ENCODE assay signal across 8 mouse cellular contexts in genomic region chr15:89177121-89177520, GRCm38 (mm10). TPM values are rescaled to one million over a fixed set of nuclear protein-coding genes. Genes with fewer than 3 reads are reported as not detected.
DNase-seq lines count a peak whose midpoint lies in the region; ATAC-seq and TF ChIP-seq lines count a peak whose summit lies in the region.

No protein-coding gene starts in this region.

- TF ChIP-seq POLR2A in testis, adult 2 months (IDR thresholded peaks at IDR 0.05; ENCODE audit: control insufficient read depth, low read depth, low read length) = no peak
- TF ChIP-seq POLR2A in heart, adult 2 months (IDR thresholded peaks at IDR 0.05; ENCODE audit: insufficient read depth, low read depth, low read length) = 0 out of 2 replicates have a peak, but pooled peaks have one; percentile 35

- H3K4me3 ChIP-seq in testis, adult 2 months (ENCODE audit: control insufficient read depth, low read depth, low read length) = peak overlapping the region; percentile 67
- no peak overlapping the region for H3K4me3 ChIP-seq in heart, adult 2 months
- no peak overlapping the region for H3K4me3 ChIP-seq in liver, embryonic 16.5 days (ENCODE audit: low read depth, low read length)
- H3K4me3 ChIP-seq in neural tube, embryonic 14.5 days (ENCODE audit: low read depth, low read length) = no peak overlapping the region

- peak overlapping the region; percentile 31; the same call in 1 of the 2 replicates for H3K9ac ChIP-seq in heart, adult 2 months (ENCODE audit: low read depth, low read length)
- H3K9ac ChIP-seq in liver, embryonic 16.5 days (ENCODE audit: low read depth, low read length) = peak overlapping the region; percentile 41; the same call in 1 of the 2 replicates
- H3K9ac ChIP-seq in neural tube, embryonic 14.5 days (replicated peaks; ENCODE audit: low read depth, low read length) = no peak overlapping the region

- peak overlapping the region; percentile 54 for H3K4me2 ChIP-seq in liver, embryonic 16.5 days (ENCODE audit: low read depth, low read length)
- peak overlapping the region; percentile 68 for H3K4me2 ChIP-seq in neural tube, embryonic 14.5 days (ENCODE audit: low read depth, low read length)

- TF ChIP-seq CTCF in testis, adult 2 months (IDR thresholded peaks at IDR 0.05; ENCODE audit: control insufficient read depth, insufficient read depth, insufficient replicate concordance, low read depth, low read length) = no peak
- no peak for TF ChIP-seq CTCF in heart, adult 2 months (IDR thresholded peaks at IDR 0.05)

- peak; percentile 81 for TF ChIP-seq EP300 in heart, adult 2 months (IDR thresholded peaks at IDR 0.05; ENCODE audit: insufficient read depth, low read depth, low read length)

- intact Hi-C loops in heart, adult 2 months (cut with DNase I) = no loop called here

- no peaks in the 10 kb centered on the region for H3K79me2 ChIP-seq in heart, adult 2 months (replicated peaks; ENCODE audit: control insufficient read depth, insufficient read depth, low read length)

- H3K36me3 ChIP-seq in testis, adult 2 months (ENCODE audit: control insufficient read depth, insufficient read depth, low read length) = no peaks in the 10 kb centered on the region
- H3K36me3 ChIP-seq in heart, adult 2 months (ENCODE audit: control insufficient read depth, insufficient read depth, low read length) = no peaks in the 10 kb centered on the region
- H3K36me3 ChIP-seq in liver, embryonic 16.5 days (ENCODE audit: control insufficient read depth, insufficient read depth) = no peaks in the 10 kb centered on the region
- H3K36me3 ChIP-seq in neural tube, embryonic 14.5 days (ENCODE audit: control insufficient read depth, insufficient read depth, low read length) = no peaks in the 10 kb centered on the region

- no peak for DNase-seq in testis, postnatal 14 days (ENCODE audit: low spot score)
- peak; percentile 85 for DNase-seq in cerebellum, adult 9-11 months
- DNase-seq in heart, adult 2 months = peak; percentile 90 to 93
- peak; percentile 96 for DNase-seq in kidney, adult 18-20 months
- DNase-seq in frontal cortex, postnatal 14 days (ENCODE audit: low spot score in 2 of 2) = no peak

- no peaks in the 10 kb centered on the region for H3K9me3 ChIP-seq in liver, embryonic 16.5 days (replicated peaks; ENCODE audit: control insufficient read depth, low read length)
- H3K9me3 ChIP-seq in neural tube, embryonic 14.5 days (ENCODE audit: control insufficient read depth, low read length) = no peaks in the 10 kb centered on the region

- 4% methylated on average over 5 of the region's 5 CpGs for WGBS in heart, adult 2 months
- 6% methylated on average over 5 of the region's 5 CpGs for WGBS in liver, embryonic 16.5 days (ENCODE audit: insufficient replicate concordance)
- 8% methylated on average over 5 of the region's 5 CpGs for WGBS in neural tube, embryonic 14.5 days

- no peaks in the 10 kb centered on the region; the same call in 1 of the 2 replicates for H3K27me3 ChIP-seq in testis, adult 2 months (ENCODE audit: control insufficient read depth, insufficient read depth, low read length)
- no peaks in the 10 kb centered on the region for H3K27me3 ChIP-seq in heart, adult 2 months (ENCODE audit: control insufficient read depth, insufficient read depth, low read length)
- peaks cover 61% of the 10 kb centered on the region for H3K27me3 ChIP-seq in liver, embryonic 16.5 days (ENCODE audit: control insufficient read depth, insufficient read depth, low read depth, low read length)
- no peaks in the 10 kb centered on the region for H3K27me3 ChIP-seq in neural tube, embryonic 14.5 days (ENCODE audit: control insufficient read depth, insufficient read depth, low read length)

- peaks cover 58% of the 10 kb centered on the region for H3K4me1 ChIP-seq in testis, adult 2 months (ENCODE audit: control insufficient read depth, insufficient read depth, low read length)
- peaks cover 23% of the 10 kb centered on the region for H3K4me1 ChIP-seq in heart, adult 2 months (ENCODE audit: control insufficient read depth, insufficient read depth, low read length)
- peaks cover 36% of the 10 kb centered on the region for H3K4me1 ChIP-seq in liver, embryonic 16.5 days (ENCODE audit: control insufficient read depth, low read depth, low read length)
- H3K4me1 ChIP-seq in neural tube, embryonic 14.5 days (ENCODE audit: control insufficient read depth, insufficient read depth, low read length) = peaks cover 60% of the 10 kb centered on the region

- ATAC-seq in liver, embryonic 16.5 days (ENCODE audit: low read depth) = peak; percentile 17; the same call in 1 of the 2 replicates
- ATAC-seq in neural tube, embryonic 14.5 days (ENCODE audit: low read depth) = no peak

- peak overlapping the region; percentile 27; the same call in 1 of the 2 replicates for H3K27ac ChIP-seq in testis, adult 2 months (ENCODE audit: control insufficient read depth, insufficient read depth, low read depth, low read length)
- H3K27ac ChIP-seq in heart, adult 2 months = peak overlapping the region; percentile 85
- H3K27ac ChIP-seq in liver, embryonic 16.5 days (ENCODE audit: low read length) = peak overlapping the region; percentile 92
- peak overlapping the region; percentile 39; the same call in 1 of the 2 replicates for H3K27ac ChIP-seq in neural tube, embryonic 14.5 days (ENCODE audit: low read depth, low read length)

RNA-seq across cellular contexts. Expression of gene Plxnb2, which starts 3.5 kb away (rescaled TPM):
- 91.0 and 107 TPM in 2 replicates for polyA plus RNA-seq in testis, adult 2 months (2012; rRNA removed)
- 10 to 100 TPM; 75.7 to 93.5 TPM for total RNA-seq in heart, adult 2 months (2021)
- polyA plus RNA-seq in heart, adult 2 months (2012; rRNA removed) = 92.3 and 121 TPM in 2 replicates
- polyA plus RNA-seq in liver, embryonic 16.5 days (2015; fragmentation: Nextera tagmentation; extraction: Ambion mirVana) = 26.2 and 31.9 TPM in 2 replicates
- 66.4 and 100 TPM in 2 replicates for polyA plus RNA-seq in neural tube, embryonic 14.5 days (2014; fragmentation: Nextera tagmentation; extraction: Ambion mirVana)

RNA-seq across cellular contexts. Expression of gene Dennd6b, which starts 19.2 kb away (rescaled TPM):
- polyA plus RNA-seq in testis, adult 2 months (2012; rRNA removed) = 55.5 and 58.5 TPM in 2 replicates
- total RNA-seq in heart, adult 2 months (2021) = 1 to 10 TPM; 8.4 to 9.1 TPM
- polyA plus RNA-seq in heart, adult 2 months (2012; rRNA removed) = 24.0 and 27.7 TPM in 2 replicates
- polyA plus RNA-seq in liver, embryonic 16.5 days (2015; fragmentation: Nextera tagmentation; extraction: Ambion mirVana) = 2.7 and 3.8 TPM in 2 replicates
- polyA plus RNA-seq in neural tube, embryonic 14.5 days (2014; fragmentation: Nextera tagmentation; extraction: Ambion mirVana) = 83.0 and 94.5 TPM in 2 replicates

RNA-seq across cellular contexts. Expression of gene Mapk11, which starts 27.7 kb away (rescaled TPM):
- polyA plus RNA-seq in testis, adult 2 months (2012; rRNA removed) = 2.0 and 2.6 TPM in 2 replicates
- total RNA-seq in heart, adult 2 months (2021) = 1 to 10 TPM; 1.9 to 2.0 TPM
- polyA plus RNA-seq in heart, adult 2 months (2012; rRNA removed) = 4.7 and 5.2 TPM in 2 replicates
- 0.83 and 0.97 TPM in 2 replicates for polyA plus RNA-seq in liver, embryonic 16.5 days (2015; fragmentation: Nextera tagmentation; extraction: Ambion mirVana)
- 24.9 and 32.9 TPM in 2 replicates for polyA plus RNA-seq in neural tube, embryonic 14.5 days (2014; fragmentation: Nextera tagmentation; extraction: Ambion mirVana)

RNA-seq across cellular contexts. Expression of gene Ppp6r2, which starts 34.2 kb away (rescaled TPM):
- 49.8 and 59.3 TPM in 2 replicates for polyA plus RNA-seq in testis, adult 2 months (2012; rRNA removed)
- 10 to 100 TPM; 66.7 to 79.0 TPM for total RNA-seq in heart, adult 2 months (2021)
- polyA plus RNA-seq in heart, adult 2 months (2012; rRNA removed) = 73.2 and 107 TPM in 2 replicates
- polyA plus RNA-seq in liver, embryonic 16.5 days (2015; fragmentation: Nextera tagmentation; extraction: Ambion mirVana) = 15.5 and 16.4 TPM in 2 replicates
- 85.5 and 92.7 TPM in 2 replicates for polyA plus RNA-seq in neural tube, embryonic 14.5 days (2014; fragmentation: Nextera tagmentation; extraction: Ambion mirVana)

RNA-seq across cellular contexts. Expression of gene Mapk12, which starts 36.6 kb away (rescaled TPM):
- 0.79 and 1.0 TPM in 2 replicates for polyA plus RNA-seq in testis, adult 2 months (2012; rRNA removed)
- 10 to 100 TPM; 20.7 to 21.1 TPM for total RNA-seq in heart, adult 2 months (2021)
- polyA plus RNA-seq in heart, adult 2 months (2012; rRNA removed) = 30.5 and 43.2 TPM in 2 replicates
- polyA plus RNA-seq in liver, embryonic 16.5 days (2015; fragmentation: Nextera tagmentation; extraction: Ambion mirVana) = 1.1 and 1.9 TPM in 2 replicates
- 2.9 and 5.2 TPM in 2 replicates for polyA plus RNA-seq in neural tube, embryonic 14.5 days (2014; fragmentation: Nextera tagmentation; extraction: Ambion mirVana)

Comparison
In these comparisons a context has a peak if more than half of its experiments do, and no peak if none do; other contexts are left out.
1. H3K27ac ChIP-seq: peak in every context shown above with its lines; median percentile 92 in liver, embryonic 16.5 days; 85 in heart, adult 2 months; 39 in neural tube, embryonic 14.5 days; 27 in testis, adult 2 months.
2. DNase-seq: peak in cerebellum, adult 9-11 months (single experiment), heart, adult 2 months (2 of 2) and kidney, adult 18-20 months (single experiment); none in testis, postnatal 14 days (single experiment) and frontal cortex, postnatal 14 days (0 of 2).